Mouse (Mus musculus): ENCODE results near the gene Ninl. TPM values are rescaled to one million over a fixed set of nuclear protein-coding genes. Genes with fewer than 3 reads are reported as not detected.

Gene Ninl
- polyA plus RNA-seq, 2 experiments, result 3.9 to 10.0 TPM

DNA sequence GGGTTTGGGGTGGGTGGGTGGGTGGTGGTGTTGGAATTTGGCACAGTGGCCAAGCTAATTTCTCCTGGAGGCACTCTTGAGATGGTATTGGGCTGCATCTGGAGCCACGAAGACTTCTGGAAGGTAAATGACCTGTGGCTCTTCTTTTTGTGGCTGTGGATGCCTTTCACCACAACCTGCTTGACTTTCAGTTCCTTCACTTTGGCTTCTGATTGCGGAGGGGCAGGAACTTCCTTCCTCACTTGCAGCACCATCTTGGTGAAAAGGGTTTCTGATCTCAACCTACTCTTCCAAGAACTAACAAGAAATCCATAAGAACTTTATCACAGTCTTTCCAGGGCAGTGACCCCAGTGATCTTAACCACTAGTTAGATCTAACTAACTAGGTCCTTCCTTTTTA, 23.9 kb downstream of the Ninl start:
- WGBS, result 71% methylated on average over 2 of the region's 2 CpGs
- TF ChIP-seq POLR2A (IDR thresholded peaks at IDR 0.05; ENCODE audit: borderline replicate concordance, extremely low read depth, insufficient read depth, insufficient read length), result no peak
- Histone ChIP-seq H3K27me3 (ENCODE audit: control insufficient read depth, insufficient read depth, low read length) (no peaks in the 10 kb centered on the region), H3K4me2 (replicated peaks; ENCODE audit: low read depth, low read length, severe bottlenecking) (no peak overlapping the region), H3K27ac (replicated peaks; ENCODE audit: low read depth, low read length) (no peak overlapping the region), H3K9me3 (ENCODE audit: control insufficient read depth, low read length) (no peaks in the 10 kb centered on the region), H3K4me3 (replicated peaks; ENCODE audit: low read length) (no peak overlapping the region), H3K4me1 (ENCODE audit: control insufficient read depth, insufficient read depth, low read length) (no peaks in the 10 kb centered on the region), H3K36me3 (ENCODE audit: control insufficient read depth, insufficient read depth, low read length) (no peaks in the 10 kb centered on the region), H3K9ac (ENCODE audit: low read depth, low read length, severe bottlenecking) (no peak overlapping the region)
- DNase-seq (ENCODE audit: low spot score), result no peak
- no peak for ATAC-seq (ENCODE audit: low FRiP score, low read depth)

DNA sequence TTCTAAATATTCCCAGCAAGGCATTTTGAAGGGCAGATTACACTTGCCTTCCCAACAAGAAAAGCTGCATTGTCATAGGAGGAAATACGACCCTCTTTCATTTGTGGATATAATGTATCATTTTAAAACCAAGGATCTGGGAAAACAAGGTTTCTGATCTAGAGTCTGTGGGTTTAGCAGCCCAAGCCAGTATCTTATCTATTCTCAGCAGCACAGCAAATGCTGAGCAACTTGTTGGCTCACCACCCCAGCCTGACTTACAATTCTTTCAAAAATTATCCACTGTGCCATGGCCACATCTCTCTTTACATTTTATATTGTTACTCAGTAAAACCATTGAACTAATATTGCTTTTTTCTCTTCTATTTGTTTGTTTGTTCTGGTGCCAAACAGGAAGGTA, 27.9 kb downstream of the Ninl start:
- Histone ChIP-seq H3K4me1 (ENCODE audit: control insufficient read depth, insufficient read depth, low read length) (0 out of 2 replicates have a peak, but pooled peaks cover 5% of the 10 kb centered on the region), H3K27me3 (ENCODE audit: control insufficient read depth, insufficient read depth, low read length) (no peaks in the 10 kb centered on the region), H3K9me3 (ENCODE audit: control insufficient read depth, low read length) (no peaks in the 10 kb centered on the region), H3K36me3 (ENCODE audit: control insufficient read depth, insufficient read depth, low read length) (no peaks in the 10 kb centered on the region), H3K9ac (ENCODE audit: low read depth, low read length, severe bottlenecking) (no peak overlapping the region), H3K27ac (replicated peaks; ENCODE audit: low read depth, low read length) (no peak overlapping the region), H3K4me3 (replicated peaks; ENCODE audit: low read length) (no peak overlapping the region), H3K4me2 (replicated peaks; ENCODE audit: low read depth, low read length, severe bottlenecking) (no peak overlapping the region)
- ATAC-seq (ENCODE audit: low FRiP score, low read depth) (no peak), DNase-seq (ENCODE audit: low spot score) (no peak)
- WGBS, result 70% methylated on average over 1 of the region's 1 CpGs
- no peak for TF ChIP-seq POLR2A (IDR thresholded peaks at IDR 0.05; ENCODE audit: borderline replicate concordance, extremely low read depth, insufficient read depth, insufficient read length)

DNA sequence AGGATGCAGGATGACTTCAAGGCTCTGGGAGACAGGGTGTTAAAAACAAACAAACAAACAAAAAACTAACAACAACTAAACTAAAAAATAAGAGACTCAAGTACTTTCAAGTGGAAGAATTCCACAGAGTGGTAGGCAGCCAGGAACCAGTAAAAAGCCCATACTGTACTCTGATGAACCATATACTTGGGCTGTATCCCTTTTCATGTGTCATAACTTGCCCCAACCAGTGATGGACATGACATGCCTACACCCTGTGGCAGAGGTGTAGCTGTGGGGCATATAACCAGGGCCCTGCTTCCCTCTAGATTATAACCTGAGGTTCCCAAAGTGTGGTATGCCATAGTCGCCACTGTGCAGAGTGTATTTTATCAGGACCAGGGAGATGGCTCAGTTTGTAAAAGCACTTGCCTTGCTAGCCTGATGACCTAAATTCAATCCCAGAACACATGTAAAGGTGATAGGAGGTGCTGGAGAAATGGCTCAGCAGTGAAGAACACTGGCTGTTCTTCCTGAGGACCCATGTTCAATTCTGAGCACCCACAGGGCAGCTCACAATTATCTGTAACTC, 29.6 kb downstream of the Ninl start:
- no peaks in the 10 kb centered on the region for H3K36me3 ChIP-seq (ENCODE audit: control insufficient read depth, insufficient read depth, low read length)
- DNase-seq (ENCODE audit: low spot score), result no peak
- H3K4me3 ChIP-seq (replicated peaks; ENCODE audit: low read length), result peak overlapping the region; percentile 68
- 83% methylated on average over 1 of the region's 1 CpGs for WGBS
- no peak for TF ChIP-seq POLR2A (IDR thresholded peaks at IDR 0.05; ENCODE audit: borderline replicate concordance, extremely low read depth, insufficient read depth, insufficient read length)
- H3K27ac ChIP-seq (replicated peaks; ENCODE audit: low read depth, low read length), result no peak overlapping the region
- no peaks in the 10 kb centered on the region for H3K9me3 ChIP-seq (ENCODE audit: control insufficient read depth, low read length)
- peak overlapping the region; percentile 95 for H3K4me2 ChIP-seq (replicated peaks; ENCODE audit: low read depth, low read length, severe bottlenecking)
- H3K9ac ChIP-seq (ENCODE audit: low read depth, low read length, severe bottlenecking), result peak overlapping the region; percentile 76
- H3K27me3 ChIP-seq (ENCODE audit: control insufficient read depth, insufficient read depth, low read length), result no peaks in the 10 kb centered on the region
- peak; percentile 25; the same call in 1 of the 2 replicates for ATAC-seq (ENCODE audit: low FRiP score, low read depth)
- 0 out of 2 replicates have a peak, but pooled peaks cover 5% of the 10 kb centered on the region for H3K4me1 ChIP-seq (ENCODE audit: control insufficient read depth, insufficient read depth, low read length)

DNA sequence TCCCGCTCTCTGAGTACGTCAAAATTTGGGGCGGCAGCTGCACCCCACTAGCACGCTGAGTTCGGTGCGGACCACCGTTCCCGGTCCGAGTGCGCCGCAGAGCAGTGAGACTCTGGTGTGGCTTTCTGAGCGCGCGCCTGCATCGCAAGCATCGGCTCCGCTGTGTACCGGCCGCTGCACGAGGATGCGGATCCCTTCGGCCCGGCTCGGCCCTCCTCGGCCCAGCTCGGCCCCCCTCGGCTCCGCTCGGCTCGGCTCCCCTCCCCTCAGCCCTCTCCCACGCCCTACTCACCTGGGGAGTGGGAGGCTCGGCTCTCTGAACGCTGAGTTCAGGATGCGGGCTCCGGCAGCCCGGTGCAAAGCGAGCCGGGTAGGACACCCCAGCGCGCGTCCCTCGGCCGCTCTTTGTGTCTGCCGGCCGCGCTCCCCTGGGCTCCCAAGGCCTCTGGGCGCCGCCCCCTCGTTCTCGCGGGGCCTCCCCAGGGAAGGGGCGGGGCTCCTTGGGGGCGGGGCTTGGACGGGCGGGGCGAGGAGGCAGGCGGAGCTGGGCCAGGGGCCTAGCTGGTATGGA, 30.2 kb downstream of the Ninl start:
- ATAC-seq (ENCODE audit: low FRiP score, low read depth) (peak; percentile 94), DNase-seq (ENCODE audit: low spot score) (peak; percentile 74)
- Histone ChIP-seq H3K27ac (replicated peaks; ENCODE audit: low read depth, low read length) (peak overlapping the region; percentile 38; the same call in 1 of the 2 replicates), H3K4me2 (replicated peaks; ENCODE audit: low read depth, low read length, severe bottlenecking) (peak overlapping the region; percentile 95), H3K4me1 (ENCODE audit: control insufficient read depth, insufficient read depth, low read length) (0 out of 2 replicates have a peak, but pooled peaks cover 5% of the 10 kb centered on the region), H3K27me3 (ENCODE audit: control insufficient read depth, insufficient read depth, low read length) (no peaks in the 10 kb centered on the region), H3K4me3 (replicated peaks; ENCODE audit: low read length) (peak overlapping the region; percentile 68), H3K36me3 (ENCODE audit: control insufficient read depth, insufficient read depth, low read length) (no peaks in the 10 kb centered on the region), H3K9me3 (ENCODE audit: control insufficient read depth, low read length) (no peaks in the 10 kb centered on the region), H3K9ac (ENCODE audit: low read depth, low read length, severe bottlenecking) (peak overlapping the region; percentile 76)
- under 1% methylated on average over 42 of the region's 57 CpGs for WGBS
- TF ChIP-seq POLR2A (IDR thresholded peaks at IDR 0.05; ENCODE audit: borderline replicate concordance, extremely low read depth, insufficient read depth, insufficient read length), result peak; percentile 51; the same call in 1 of the 2 replicates

DNA sequence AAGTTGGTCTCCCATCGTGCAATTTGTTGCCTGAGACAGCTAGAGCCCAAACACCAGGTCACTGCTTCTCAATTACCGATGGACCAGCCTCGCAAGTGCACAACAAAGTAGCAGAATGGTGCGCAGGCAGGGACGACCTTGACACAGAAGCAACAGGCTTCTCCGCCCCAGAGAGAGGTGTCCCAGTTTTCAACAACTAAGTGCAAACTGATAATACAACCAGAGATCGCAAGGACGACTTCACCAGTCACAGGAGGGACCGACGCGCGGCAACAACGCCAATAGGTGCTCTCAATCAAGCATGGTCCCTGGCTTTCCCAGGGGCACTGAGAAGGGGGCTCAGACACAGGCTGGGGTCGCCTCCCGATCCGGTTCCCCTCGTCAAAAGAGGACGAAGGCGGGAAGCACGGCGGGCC, 30.7 kb downstream of the Ninl start:
- WGBS, result 0% methylated on average over 21 of the region's 21 CpGs
- peak; percentile 29; the same call in 1 of the 2 replicates for ATAC-seq (ENCODE audit: low FRiP score, low read depth)
- peak overlapping the region; percentile 68 for H3K4me3 ChIP-seq (replicated peaks; ENCODE audit: low read length)
- no peaks in the 10 kb centered on the region for H3K9me3 ChIP-seq (ENCODE audit: control insufficient read depth, low read length)
- no peak for DNase-seq (ENCODE audit: low spot score)
- H3K9ac ChIP-seq (ENCODE audit: low read depth, low read length, severe bottlenecking), result peak overlapping the region; percentile 76
- peak overlapping the region; percentile 95 for H3K4me2 ChIP-seq (replicated peaks; ENCODE audit: low read depth, low read length, severe bottlenecking)
- no peaks in the 10 kb centered on the region for H3K36me3 ChIP-seq (ENCODE audit: control insufficient read depth, insufficient read depth, low read length)
- no peak overlapping the region for H3K27ac ChIP-seq (replicated peaks; ENCODE audit: low read depth, low read length)
- no peaks in the 10 kb centered on the region for H3K27me3 ChIP-seq (ENCODE audit: control insufficient read depth, insufficient read depth, low read length)
- TF ChIP-seq POLR2A (IDR thresholded peaks at IDR 0.05; ENCODE audit: borderline replicate concordance, extremely low read depth, insufficient read depth, insufficient read length), result no peak
- H3K4me1 ChIP-seq (ENCODE audit: control insufficient read depth, insufficient read depth, low read length), result 0 out of 2 replicates have a peak, but pooled peaks cover 5% of the 10 kb centered on the region
